Mouse (Mus musculus) heart, postnatal 0 days (tissue): ENCODE measurements around the gene Ank.

Source experiments
- CTCF ChIP-seq: IDR thresholded peaks from 2 replicates; pipeline ENCODE4 v1.5.1; 2016; ENCODE audit warnings: antibody characterized with exemption, control low read depth, low read depth
- EP300 ChIP-seq: IDR thresholded peaks from 2 replicates; pipeline ENCODE4 v1.6.1; 2016; ENCODE audit warnings: antibody characterized with exemption, low read depth

GRCm38 (mm10) chr15:27500390-27500789 lies 33.9 kb downstream of the Ank start:
- TF ChIP-seq EP300 (no peak), CTCF (no peak)
